Mouse (Mus musculus) embryo, embryonic 9.5 days (tissue): Measurements from ENCODE around the gene Tbcd.

Experiments used
- DNase-seq: peaks from one replicate; pipeline ENCODE4 v3.0.0-alpha.2; 2017; ENCODE audit errors: extremely low spot score

The Tbcd gene

DNA sequence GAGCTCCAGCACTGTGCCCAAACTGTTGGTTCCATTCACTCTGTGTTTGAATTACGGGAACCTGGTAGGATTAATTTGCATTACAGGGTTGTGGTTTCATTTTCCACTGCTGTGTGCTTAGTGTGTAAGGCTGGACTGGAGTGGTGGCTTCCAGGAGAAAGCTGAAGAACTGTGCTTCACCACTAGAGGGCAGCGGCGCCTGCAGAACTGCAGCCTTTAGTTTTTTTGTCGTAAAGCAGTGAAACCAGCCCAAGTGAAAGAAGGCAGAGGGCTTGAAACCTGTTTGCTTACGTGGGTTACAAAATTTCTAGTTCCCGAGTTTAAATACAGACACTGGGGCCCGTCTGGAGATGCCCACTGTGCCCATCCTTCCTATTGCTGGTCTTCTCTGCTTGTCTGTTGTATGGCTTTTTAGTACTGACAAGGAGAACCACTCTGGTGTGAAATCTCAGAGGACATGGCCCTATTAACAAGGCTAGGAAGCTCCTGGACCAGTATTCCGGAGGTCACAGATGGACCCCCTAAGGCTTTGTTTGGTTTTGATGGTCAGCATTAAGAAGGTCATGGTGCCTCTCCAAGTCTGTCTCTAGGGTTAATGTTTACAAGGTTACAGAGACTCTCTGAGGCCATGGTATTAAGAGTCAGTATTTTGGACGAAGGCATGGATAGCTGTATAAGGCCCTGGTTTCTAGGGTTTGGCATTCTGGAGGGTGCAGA lies 24.1 kb downstream of the Tbcd start:
- peak; percentile 63 for DNase-seq

DNA sequence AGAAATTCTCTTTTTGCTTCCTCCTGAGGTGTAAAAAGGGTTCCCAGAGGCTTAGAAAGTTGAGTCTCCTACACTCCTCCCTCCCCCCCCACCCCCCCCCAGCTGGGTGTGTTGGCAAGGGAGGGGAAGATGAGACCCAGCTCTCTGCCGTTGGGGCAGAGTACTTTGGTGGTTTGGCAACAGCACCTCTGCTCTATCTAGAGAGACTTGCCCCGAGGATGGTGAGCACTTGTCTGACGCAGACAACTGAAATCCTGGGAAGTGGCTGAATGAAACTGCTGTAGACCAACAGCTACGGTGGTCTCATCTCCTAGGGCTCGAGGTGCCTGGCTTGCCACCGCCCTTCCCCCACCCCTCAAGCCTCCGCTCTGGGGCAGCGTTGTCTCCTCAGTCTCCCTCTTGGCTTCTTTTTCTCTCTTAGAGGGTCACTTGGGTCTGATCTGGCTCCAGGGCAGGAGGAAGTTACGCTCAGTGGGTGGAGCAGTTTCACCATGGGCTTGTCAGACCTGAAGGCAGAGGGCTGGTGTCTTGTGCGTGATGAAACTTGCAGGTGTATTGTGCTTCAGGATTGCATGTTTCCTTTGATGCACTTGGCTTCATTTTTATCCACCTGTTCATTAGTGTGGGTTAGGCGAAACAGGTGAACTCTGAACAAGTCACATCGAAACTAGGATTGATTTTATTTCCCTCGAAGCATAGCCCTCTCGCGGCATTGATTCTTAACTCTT lies 27.9 kb downstream of the Tbcd start:
- DNase-seq = no peak

DNA sequence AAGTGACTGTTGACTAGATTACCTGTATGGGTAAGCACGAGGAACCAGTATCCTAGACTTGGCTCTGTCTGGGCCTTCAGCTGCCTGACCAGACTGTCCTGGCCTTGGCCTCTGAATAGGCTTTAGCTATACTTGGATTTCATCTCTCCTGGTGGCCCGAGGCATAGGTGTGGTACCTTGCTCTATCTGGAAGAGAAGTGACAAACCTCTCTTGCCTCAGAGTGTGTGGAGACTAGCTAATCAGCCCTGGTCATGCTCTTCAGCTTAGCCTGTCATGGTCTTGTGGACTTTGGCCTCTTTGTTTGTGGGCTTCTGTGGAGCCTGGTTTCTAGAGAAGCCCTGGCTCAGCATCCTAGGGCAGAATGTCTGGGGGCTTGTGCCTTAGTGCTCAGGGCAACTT lies 29.4 kb downstream of the Tbcd start:
- DNase-seq = no peak

DNA sequence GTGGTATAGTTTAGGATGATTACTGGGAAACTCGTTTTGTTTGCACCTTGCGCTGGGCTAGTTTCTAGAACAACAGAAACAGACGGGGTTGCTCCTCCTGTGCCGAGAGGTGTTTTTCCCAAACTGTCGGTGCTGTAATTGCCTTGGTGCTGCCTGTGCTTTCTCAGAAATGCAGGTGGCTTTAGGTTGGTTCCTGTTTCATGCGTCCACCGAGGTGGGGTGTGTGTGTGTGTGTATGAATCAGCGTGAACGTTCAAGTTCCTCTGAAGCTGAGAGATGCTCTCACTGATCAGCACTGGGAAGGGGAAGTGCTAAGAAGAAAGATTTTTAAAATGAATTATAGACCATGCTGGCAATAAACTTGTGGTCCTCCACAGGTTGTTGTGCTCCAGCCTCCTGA lies 34.1 kb downstream of the Tbcd start:
- DNase-seq = no peak

DNA sequence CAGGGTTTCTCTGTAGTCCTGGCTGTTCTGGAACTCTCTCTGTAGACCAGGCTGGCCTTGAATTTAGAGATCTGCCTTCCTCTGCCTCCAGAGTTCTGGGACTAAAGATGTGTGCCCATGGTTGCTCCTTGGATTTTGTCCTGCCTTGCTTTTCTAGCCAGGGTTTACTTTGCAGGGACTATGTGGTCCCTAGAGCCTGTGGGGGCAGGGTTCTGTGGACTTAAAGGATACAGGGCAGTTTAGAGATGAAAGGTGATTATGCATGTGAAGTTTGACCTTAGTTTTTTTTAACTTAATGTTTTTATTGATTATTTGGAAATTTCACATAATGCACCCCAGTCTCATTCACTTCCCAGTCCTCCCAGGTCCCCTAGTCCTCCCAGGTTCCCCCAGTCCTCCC lies 38.9 kb downstream of the Tbcd start:
- DNase-seq = no peak

DNA sequence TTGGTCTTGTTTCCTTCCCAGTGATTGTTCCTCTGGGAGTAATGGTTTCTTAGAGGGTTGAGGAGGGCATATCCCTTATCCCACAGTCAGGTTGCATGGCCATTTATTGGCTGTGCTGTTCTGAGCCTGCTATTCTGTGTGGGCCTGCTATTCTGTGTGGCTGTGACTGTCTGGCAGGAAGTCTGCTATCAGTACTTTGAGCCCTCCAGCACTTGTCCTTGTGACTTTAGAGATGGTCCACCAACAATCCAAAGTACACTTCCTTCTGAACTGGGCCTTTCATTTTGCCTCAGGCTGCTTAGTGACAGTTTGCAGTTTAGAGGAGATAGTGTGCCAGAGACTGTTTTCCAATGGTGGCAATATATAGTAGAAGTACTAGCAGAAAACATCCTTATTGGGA lies 48.8 kb downstream of the Tbcd start:
- DNase-seq = no peak

DNA sequence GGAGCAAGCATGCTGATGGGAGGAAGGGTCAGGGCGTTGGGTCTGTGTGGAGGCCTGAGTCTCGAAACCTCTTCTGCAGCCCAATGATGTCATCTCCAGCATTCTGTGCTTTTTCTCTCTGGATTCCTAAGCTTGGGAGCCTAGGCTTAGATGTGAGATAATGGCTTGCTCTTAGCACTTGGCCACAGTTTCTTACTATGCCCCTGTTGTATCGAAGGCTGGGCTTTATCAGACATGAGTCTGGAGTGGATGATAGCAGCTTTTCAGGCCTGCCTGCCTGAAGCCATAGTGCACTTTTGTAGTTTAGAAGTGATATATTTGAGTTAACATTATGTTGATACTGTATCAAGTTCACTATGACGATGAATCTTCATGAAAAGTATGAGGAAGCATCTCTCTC lies 49.8 kb downstream of the Tbcd start:
- no peak for DNase-seq

DNA sequence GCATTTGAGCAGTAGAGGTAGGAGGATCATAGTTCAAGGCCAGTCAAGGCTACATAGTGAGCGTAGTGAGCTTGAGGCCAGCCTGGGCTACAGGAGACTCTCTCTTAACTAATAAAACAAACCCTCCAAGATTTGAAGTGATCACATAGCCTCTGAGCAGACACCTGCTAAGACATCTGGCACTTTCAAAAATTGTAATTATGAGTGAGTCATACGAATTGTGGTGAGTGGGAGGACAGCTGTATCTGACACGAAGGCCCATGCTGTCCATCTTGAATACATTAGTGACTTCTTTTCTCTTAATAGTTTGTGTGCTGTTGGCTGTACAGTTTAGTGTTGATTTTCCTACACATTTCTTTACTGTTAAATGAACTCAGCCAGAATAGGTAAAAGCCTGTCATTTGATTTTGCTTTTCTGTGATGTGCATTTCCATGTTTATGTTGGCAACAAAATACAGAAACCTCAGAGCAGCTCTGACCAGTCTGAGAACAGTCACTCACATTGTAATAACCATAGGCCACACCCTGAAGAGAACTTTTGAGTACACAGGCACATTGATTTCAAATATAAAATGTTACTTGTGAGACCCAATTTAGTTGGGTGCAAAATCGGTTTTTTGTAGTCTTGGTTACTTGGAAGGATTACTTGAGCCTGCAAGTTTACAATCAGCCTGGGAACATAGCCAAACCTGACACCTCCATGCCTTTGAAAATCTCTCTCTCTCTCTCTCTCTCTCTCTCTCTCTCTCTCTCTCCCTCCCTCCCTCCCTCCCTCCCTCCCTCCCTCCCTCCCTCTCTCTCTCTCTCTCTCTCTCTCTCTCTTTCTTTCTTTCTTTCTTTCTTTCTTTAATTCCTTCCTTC lies 50.5 kb downstream of the Tbcd start:
- no peak for DNase-seq

DNA sequence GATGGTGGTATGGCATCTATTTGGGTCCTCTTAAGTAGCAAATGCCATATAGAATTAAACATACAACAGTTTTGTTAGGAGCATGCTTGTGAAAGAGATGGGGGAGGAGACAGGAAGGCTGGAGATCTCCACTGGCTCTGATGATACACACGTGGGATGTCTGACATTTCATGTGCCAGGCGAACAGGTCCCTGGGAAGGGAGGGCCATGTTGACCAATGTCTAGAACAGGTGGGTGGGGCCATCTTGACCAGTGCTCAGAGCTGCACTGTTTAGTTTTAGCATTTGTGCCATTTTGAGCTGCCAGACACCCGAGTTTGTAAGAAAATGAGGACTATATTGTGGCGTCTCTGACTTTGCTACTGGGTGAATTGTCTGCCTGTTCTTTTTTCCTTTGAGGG lies 56.7 kb downstream of the Tbcd start:
- no peak for DNase-seq

DNA sequence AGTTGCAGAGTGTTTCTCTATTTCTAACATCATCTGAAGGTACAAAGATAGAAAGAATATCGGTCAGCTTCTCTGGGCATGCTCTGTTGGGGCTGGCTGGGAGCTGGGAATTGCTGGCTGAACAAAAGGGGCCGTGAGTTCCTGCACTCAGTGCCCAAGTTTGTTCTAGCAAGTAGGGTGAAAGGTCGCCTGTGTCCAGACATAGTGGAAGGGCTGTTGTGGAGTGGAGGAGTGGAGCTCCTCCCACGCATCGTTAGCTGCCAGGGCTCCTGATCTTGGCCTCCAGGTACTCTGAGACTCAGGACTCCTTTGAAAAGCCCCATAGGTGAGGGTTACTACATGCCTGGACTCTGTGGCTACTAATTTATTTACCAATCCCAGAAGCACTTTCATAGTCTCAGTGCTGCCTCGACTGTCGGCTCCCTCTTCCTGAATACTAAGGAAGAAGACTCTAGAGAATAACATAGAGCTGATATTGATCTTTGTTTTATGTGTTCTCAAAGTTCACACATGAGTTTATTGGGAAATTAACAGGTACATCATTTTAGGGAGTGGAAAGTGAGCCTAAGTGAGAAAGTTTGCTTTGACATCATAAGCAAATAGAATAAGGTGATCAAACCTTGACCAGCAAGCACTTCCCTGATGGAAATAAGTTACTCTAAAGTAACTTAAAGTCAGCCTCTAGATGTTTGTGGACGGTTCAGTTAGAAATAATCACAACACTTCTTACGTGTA lies 58.9 kb downstream of the Tbcd start:
- no peak for DNase-seq

DNA sequence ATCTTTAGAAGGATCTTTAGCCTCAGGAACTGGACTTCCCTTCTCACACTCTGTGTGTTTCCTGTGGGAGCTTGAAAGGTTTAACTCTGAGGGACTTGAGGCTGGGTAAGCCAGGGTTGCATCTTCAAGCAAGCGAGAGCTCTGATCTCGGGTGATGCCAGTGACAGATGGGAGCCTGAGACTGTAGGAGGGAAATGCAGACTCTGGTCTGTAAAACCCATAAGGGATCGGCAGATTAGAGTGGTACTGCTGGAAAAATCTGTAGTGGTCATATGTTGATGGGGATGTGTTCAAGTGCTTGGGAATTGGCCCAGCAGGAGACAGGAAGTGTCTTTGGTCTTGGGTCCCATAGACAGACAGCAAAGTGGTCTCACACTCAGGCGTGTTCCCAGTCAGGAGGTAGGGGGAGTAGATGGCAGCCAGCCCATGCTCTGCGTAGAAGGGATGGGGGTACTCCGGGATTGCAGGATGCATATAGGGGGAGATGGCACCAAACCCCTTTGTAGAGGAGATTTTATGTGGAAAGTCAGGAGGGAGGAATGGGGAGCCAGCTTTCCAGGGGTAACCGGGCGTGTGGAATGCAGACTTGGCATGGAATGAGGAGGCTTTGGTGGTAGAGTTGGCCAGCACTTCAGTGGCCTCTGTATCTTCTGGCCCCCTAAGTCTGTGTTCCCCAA lies 61.3 kb downstream of the Tbcd start:
- DNase-seq = no peak

DNA sequence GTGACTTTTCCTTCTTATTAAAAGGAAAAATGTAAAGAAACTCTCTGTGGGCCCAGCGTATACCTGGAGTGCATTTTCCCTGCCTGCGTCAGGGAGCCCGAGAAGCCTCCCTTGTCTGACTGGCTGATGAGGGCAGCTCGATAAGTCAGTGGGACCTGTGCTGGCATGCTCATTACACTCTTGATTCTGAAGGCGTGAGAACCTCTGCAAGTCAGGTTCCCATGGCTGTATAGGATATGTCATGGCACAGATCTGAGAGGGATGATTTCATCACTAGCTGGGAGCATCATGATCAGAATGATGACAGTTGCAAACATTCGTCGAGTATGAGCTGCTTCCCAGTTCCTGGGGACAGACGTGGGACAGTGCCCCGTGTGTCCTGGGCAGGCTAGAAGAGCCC lies 64.2 kb downstream of the Tbcd start:
- DNase-seq = no peak

DNA sequence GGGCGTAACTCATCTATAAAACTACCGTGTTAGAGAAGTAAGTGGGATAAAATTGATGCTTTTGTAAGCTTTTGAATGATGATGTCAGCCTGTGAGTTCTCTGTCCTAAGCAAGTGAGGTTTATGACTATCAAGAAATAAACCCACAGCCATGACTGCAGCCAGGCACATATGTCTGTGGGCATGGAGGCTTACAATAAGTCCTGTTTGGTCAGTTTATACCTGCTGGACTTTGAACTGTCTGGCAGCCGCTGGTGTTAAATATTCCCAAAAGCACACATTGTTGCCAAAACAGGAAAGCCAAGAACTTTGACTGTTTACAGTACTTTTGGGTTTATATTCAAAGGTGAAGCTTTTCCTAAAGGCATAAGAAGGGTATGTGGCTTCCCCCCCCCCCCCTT lies 65.2 kb downstream of the Tbcd start:
- no peak for DNase-seq

DNA sequence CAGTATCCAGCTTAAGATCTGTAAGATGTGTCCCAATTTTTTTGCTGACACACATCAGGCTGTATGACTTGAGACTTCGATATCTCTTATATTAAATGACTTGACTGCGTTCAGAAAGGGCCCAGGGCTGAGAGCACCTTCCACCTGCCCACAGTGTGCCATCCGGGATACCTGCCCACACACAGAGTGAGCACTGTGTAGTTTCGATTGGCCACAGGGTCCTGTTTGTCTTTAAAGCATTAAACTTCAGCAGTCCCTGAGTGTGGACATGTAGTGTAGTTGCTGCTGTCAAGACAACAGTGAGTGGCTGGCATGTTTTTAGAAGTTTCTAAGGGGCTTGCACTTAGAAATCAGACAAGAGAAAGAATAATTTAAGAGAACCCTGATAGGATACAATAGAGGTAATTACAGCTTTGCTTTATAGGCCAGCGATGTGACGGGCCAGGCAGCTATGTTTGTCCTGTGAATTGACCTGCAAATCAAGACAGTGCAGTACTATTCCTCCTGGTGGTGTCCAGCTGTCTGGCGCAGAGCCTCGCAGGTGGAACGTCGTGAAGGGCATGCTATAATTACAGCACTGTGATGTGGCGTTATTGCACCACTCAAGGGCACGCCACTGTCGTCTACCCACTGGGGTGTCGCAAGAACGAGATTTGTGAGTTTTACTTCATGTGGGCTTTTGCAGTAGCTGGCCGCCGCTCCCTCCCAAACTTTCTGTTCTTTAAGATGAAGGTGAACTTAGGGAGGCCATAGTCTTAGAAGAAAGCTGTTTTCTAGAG lies 66.1 kb downstream of the Tbcd start:
- no peak for DNase-seq

DNA sequence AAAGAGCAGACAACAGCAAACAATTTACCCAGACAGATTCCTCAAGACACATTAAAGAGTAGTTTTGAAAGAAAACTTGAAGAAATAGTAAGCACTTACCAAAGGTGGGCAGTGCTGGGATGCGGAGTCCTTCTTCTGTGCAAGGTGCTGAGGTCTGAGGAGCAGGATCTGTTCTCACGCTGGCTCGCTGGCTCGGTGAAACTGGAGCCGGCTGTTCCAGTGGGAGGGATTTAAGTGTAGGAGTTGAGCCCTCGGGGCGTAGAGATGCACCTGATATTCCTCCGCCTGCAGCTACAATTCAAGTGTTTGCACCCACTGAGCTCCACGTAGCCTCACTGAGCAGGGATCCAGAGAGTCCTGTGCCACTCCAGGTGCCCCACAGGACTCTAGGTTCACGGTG lies 67.4 kb downstream of the Tbcd start, which contains the start of gene Zfp750:
Gene Zfp750, minus strand, starts transcription at position 203 of the 400 bp plus-strand sequence.
- no peak for DNase-seq

DNA sequence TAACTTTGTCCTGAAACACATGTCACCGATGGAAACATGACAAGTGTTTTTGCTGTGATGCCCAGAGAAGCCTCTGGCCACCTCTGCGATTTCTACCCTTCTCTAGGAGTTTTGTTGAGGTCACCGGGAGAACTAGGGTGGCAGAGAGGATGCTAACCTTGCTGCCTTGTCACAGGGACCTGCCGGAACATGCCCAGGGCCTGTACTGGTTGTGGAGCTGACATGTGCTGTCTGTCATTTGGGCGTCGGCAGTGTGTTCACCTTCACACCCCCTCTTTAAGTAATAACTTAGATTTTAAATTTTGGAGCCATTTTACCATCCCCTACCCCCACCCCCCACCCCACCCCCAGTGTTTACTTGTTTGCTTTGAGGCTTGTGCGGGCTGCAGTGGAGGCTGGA lies 68.0 kb downstream of the Tbcd start:
- DNase-seq = no peak

DNA sequence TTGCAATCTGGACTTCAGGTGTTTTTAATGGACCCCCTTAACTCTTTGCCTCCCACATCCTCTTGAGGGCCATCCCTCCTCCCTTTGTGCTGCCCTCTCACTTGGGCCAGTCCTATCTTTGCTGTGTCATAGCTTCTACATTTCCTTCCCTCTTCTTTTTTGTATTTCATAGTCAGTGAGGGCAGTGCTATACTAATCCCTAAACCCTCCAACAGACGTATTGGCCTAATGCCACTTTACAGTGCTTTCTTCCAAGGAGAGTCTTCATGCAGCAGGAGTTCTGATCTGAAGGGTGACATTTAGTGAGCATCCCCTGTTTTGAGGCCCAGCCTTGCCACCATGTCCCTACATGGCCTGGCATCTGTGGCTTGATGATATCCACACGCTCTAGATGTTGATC lies 69.0 kb downstream of the Tbcd start:
- no peak for DNase-seq

DNA sequence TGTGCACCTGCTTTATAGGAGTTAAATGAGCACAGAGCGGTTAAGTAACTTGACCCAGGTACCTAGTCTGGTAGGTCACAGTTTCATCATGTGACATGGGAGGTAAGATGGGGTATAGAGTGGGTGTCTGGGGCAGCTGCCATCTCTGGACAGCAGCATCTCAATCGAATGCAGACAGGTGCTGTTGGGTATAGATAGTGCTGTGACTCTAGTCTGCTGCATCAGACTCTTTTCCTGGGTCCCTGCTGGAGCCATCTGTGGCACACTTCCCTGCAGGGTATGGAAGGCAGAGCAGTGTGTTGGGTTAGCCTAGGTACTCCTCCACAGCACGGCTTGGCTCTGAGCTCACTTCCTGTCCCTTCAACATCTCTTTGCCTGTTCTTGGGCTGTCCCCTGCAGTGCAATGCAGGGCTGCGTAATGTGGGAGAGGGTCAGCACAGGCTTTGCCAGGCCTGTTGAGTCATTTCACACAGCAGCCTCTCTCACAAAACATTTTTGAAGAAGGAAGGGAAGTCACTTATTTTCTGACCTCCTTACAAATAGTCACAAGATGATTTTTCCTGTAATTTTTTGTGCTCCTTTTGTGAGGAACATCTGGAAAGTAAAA lies 70.5 kb downstream of the Tbcd start:
- no peak for DNase-seq

DNA sequence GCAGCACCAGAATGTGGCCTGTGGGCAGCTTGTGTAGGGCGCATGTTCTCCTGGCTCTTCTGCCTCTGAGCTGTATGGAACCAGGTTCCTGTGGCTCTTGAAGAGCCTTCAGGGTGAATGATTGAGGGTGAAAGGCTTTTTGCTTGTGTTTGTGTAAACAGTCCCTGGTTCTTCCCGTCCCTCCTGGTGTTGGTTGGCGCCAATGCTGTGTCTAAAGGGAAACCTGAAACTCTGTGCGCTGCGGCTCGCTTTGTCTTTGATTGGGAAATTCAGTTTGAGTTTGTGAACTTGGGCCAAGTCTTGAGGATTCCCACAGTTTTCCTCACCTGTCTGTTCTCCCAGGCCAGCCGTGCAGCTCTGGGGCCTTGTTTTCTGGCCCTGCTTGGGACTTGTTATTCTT lies 72.4 kb downstream of the Tbcd start:
- no peak for DNase-seq

DNA sequence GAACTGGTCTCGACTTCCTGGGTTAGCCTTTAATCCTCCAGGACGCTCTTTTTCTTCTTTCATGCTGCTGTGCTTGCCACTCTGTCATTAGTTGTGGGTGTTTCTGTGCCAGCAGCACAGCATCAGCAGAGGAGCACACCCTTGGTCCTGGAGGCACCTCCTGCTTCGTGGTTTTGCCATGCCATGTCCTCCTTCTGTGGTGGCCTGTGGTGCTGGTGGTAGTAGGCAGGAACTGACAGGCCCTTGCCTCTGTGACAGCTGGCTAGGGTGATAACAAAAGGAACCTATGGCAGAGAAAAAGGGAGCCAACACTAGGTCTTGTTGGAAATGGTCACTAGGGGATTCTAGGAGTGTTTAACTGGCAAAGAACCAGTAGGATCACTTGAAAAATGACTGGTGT lies 78.0 kb downstream of the Tbcd start:
- no peak for DNase-seq
